ENCODE assay signal across 9 mouse cellular contexts in genomic region chr8:110718209-110718968, GRCm38 (mm10). TPM values are rescaled to one million over a fixed set of nuclear protein-coding genes. Genes with fewer than 3 reads are reported as not detected.
DNase-seq lines count a peak whose midpoint lies in the region; ATAC-seq and TF ChIP-seq lines count a peak whose summit lies in the region.
"Had no signal": no experiment of that assay in that cellular context is flagged by ENCODE, and none has a peak within 500 bp of the region (broad histone marks: within the 10 kb centered on the region; RNA-seq: fewer than 3 reads in every experiment).

No protein-coding gene starts in this region.

- no peak for TF ChIP-seq CTCF in left cerebral cortex, adult 2 months (IDR thresholded peaks at IDR 0.05)
- no peak for TF ChIP-seq CTCF in embryonic fibroblast, embryonic 13.5 days (IDR thresholded peaks at IDR 0.05; ENCODE audit: borderline replicate concordance, insufficient read depth, low read length)

- no peaks in the 10 kb centered on the region for H3K27me3 ChIP-seq in forebrain, embryonic 13.5 days
- H3K27me3 ChIP-seq in forebrain, embryonic 11.5 days (ENCODE audit: control insufficient read depth, insufficient read depth, low read length) = no peaks in the 10 kb centered on the region
- no peaks in the 10 kb centered on the region for H3K27me3 ChIP-seq in limb, embryonic 12.5 days

- H3K36me3 ChIP-seq in forebrain, embryonic 13.5 days (ENCODE audit: poor library complexity, severe bottlenecking) = peaks cover 24% of the 10 kb centered on the region
- H3K36me3 ChIP-seq in forebrain, embryonic 11.5 days (ENCODE audit: control insufficient read depth, insufficient read depth, low read length) = peaks cover 2% of the 10 kb centered on the region; the same call in 1 of the 2 replicates
- H3K36me3 ChIP-seq in limb, embryonic 12.5 days = peaks cover 12% of the 10 kb centered on the region

- H3K4me3 ChIP-seq in forebrain, embryonic 13.5 days = no peak overlapping the region
- no peak overlapping the region for H3K4me3 ChIP-seq in forebrain, embryonic 11.5 days (ENCODE audit: low read depth, low read length)
- H3K4me3 ChIP-seq in left cerebral cortex, adult 2 months = no peak overlapping the region
- no peak overlapping the region for H3K4me3 ChIP-seq in embryonic fibroblast, embryonic 13.5 days (ENCODE audit: insufficient read depth, low read length)
- H3K4me3 ChIP-seq in limb, embryonic 12.5 days (replicated peaks) = no peak overlapping the region

- no peak for ATAC-seq in forebrain, embryonic 13.5 days
- ATAC-seq in forebrain, embryonic 11.5 days (replicated peaks; ENCODE audit: low FRiP score) = no peak
- ATAC-seq in limb, embryonic 12.5 days (ENCODE audit: insufficient number of reproducible peaks, insufficient read depth, low FRiP score, low TSS enrichment, low read depth) = no peak

- no peak for DNase-seq in forebrain, embryonic 11.5 days (ENCODE audit: low spot score)
- DNase-seq in left cerebral cortex, adult 2 months (ENCODE audit: extremely low spot score in 1 of 2, low spot score in 2 of 2) = no peak
- DNase-seq in left cerebral cortex, adult 8-10 months (ENCODE audit: low spot score in 2 of 2) = no peak
- DNase-seq in urinary bladder, postnatal 10 days (ENCODE audit: low spot score) = no peak
- no peak for DNase-seq in layer of hippocampus, postnatal 14 days (ENCODE audit: low spot score in 2 of 2)

- no peak overlapping the region for H3K9ac ChIP-seq in forebrain, embryonic 13.5 days
- no peak overlapping the region for H3K9ac ChIP-seq in forebrain, embryonic 11.5 days (ENCODE audit: low read length)
- H3K9ac ChIP-seq in limb, embryonic 12.5 days (replicated peaks) = 0 out of 2 replicates have a peak overlapping the region, but pooled peaks have one; percentile 12
- H3K9ac ChIP-seq: liver, embryonic 14.5 days had no signal

- intact Hi-C loops in left cerebral cortex, adult 2 months (cut with DNase I) = no loop called here

- 91% methylated on average over 8 of the region's 8 CpGs for WGBS in forebrain, embryonic 13.5 days
- WGBS in forebrain, embryonic 11.5 days = 88% methylated on average over 8 of the region's 8 CpGs
- WGBS in limb, embryonic 12.5 days = 83% methylated on average over 8 of the region's 8 CpGs

- peak overlapping the region; percentile 40 for H3K27ac ChIP-seq in forebrain, embryonic 13.5 days
- no peak overlapping the region for H3K27ac ChIP-seq in forebrain, embryonic 11.5 days (ENCODE audit: low read depth, low read length)
- peak overlapping the region; percentile 80 for H3K27ac ChIP-seq in left cerebral cortex, adult 2 months
- no peak overlapping the region; the same call in 1 of the 2 replicates for H3K27ac ChIP-seq in embryonic fibroblast, embryonic 13.5 days (ENCODE audit: insufficient read depth, low read length)
- peak overlapping the region; percentile 92 for H3K27ac ChIP-seq in limb, embryonic 12.5 days
- H3K27ac ChIP-seq: liver, embryonic 14.5 days had no signal

- peaks cover 57% of the 10 kb centered on the region for H3K4me1 ChIP-seq in forebrain, embryonic 13.5 days
- peaks cover 15% of the 10 kb centered on the region; the same call in 1 of the 2 replicates for H3K4me1 ChIP-seq in forebrain, embryonic 11.5 days (replicated peaks; ENCODE audit: control insufficient read depth, insufficient read depth, low read length)
- peaks cover 5% of the 10 kb centered on the region; the same call in 1 of the 2 replicates for H3K4me1 ChIP-seq in embryonic fibroblast, embryonic 13.5 days (ENCODE audit: control insufficient read depth, insufficient read depth, low read length)
- H3K4me1 ChIP-seq in limb, embryonic 12.5 days (replicated peaks) = peaks cover 58% of the 10 kb centered on the region

- H3K9me3 ChIP-seq in forebrain, embryonic 13.5 days (replicated peaks) = no peaks in the 10 kb centered on the region
- no peaks in the 10 kb centered on the region for H3K9me3 ChIP-seq in forebrain, embryonic 11.5 days (ENCODE audit: control insufficient read depth, low read length)
- no peaks in the 10 kb centered on the region for H3K9me3 ChIP-seq in limb, embryonic 12.5 days

- 0 out of 2 replicates have a peak, but pooled peaks have one; percentile 16 for TF ChIP-seq POLR2A in embryonic fibroblast, embryonic 13.5 days (IDR thresholded peaks at IDR 0.05; ENCODE audit: low read depth, low read length)

- H3K4me2 ChIP-seq in forebrain, embryonic 13.5 days = no peak overlapping the region
- H3K4me2 ChIP-seq in forebrain, embryonic 11.5 days (ENCODE audit: low read depth, low read length, severe bottlenecking) = no peak overlapping the region
- no peak overlapping the region for H3K4me2 ChIP-seq in limb, embryonic 12.5 days

RNA-seq across cellular contexts. Expression of gene Mtss1l, which starts 2.9 kb away (rescaled TPM):
- 11.1 and 11.5 TPM in 2 replicates for polyA plus RNA-seq in forebrain, embryonic 13.5 days (2015; fragmentation: Nextera tagmentation; extraction: Ambion mirVana)
- 15.8 and 17.6 TPM in 2 replicates for polyA plus RNA-seq in forebrain, embryonic 11.5 days (2014; fragmentation: Nextera tagmentation; extraction: Ambion mirVana)
- total RNA-seq in left cerebral cortex, adult 2 months (2021) = 100 to 1,000 TPM; 207 to 234 TPM
- total RNA-seq in left cerebral cortex, adult 8-10 months (2022) = 100 to 1,000 TPM; 206 to 236 (median 215) TPM
- 33.7 and 54.3 TPM in 2 replicates for polyA plus RNA-seq in embryonic fibroblast, embryonic 13.5 days (2011; ENCODE audit: insufficient read length, low read depth, missing spikeins)
- polyA plus RNA-seq in limb, embryonic 12.5 days (2016; fragmentation: Nextera tagmentation; extraction: Ambion mirVana) = 11.8 and 19.2 TPM in 2 replicates
- 100 to 1,000 TPM; 220 to 233 TPM for total RNA-seq in layer of hippocampus, postnatal 14 days (2021)

Comparison
In these comparisons a context has a peak if more than half of its experiments do, and no peak if none do; other contexts are left out.
1. H3K27ac ChIP-seq: peak in forebrain, embryonic 13.5 days (single experiment), left cerebral cortex, adult 2 months (single experiment) and limb, embryonic 12.5 days (single experiment); none in forebrain, embryonic 11.5 days (single experiment) and embryonic fibroblast, embryonic 13.5 days (single experiment).